Mouse (Mus musculus) forebrain, embryonic 14.5 days (tissue): Measurements from ENCODE around the gene Zgrf1. TPM values are rescaled to one million over a fixed set of nuclear protein-coding genes. Genes with fewer than 3 reads are reported as not detected.

Source experiments
- ATAC-seq: fragments of 200-750 bp; cut with Nextera tagmentation; 2 replicates; pipeline ENCODE4 v1.8.0; 2017; ENCODE audit warnings: mild to moderate bottlenecking, moderate library complexity
- DNase-seq: peaks from one replicate; pipeline ENCODE4 v3.0.0-alpha.2; 2015; ENCODE audit warnings: low spot score
- H3K27ac ChIP-seq: fragments of 300-500 bp; sonication (generic); 2 replicates; pipeline ENCODE4 v1.5.1; 2014; ENCODE audit warnings: low read depth, mild to moderate bottlenecking, control low read depth, low read length, moderate library complexity
- H3K27me3 ChIP-seq: fragments of 300-500 bp; sonication (generic); replicated peaks from 2 replicates; pipeline ENCODE4 v1.6.1; 2014; ENCODE audit warnings: low read length, control low read depth, mixed read lengths; ENCODE audit not compliant: control insufficient read depth, insufficient read depth
- H3K36me3 ChIP-seq: fragments of 300-500 bp; sonication (generic); 2 replicates; pipeline ENCODE4 v1.6.1; 2014; ENCODE audit warnings: low read length, control low read depth; ENCODE audit not compliant: control insufficient read depth, insufficient read depth
- H3K4me1 ChIP-seq: fragments of 300-500 bp; sonication (generic); 2 replicates; pipeline ENCODE4 v1.6.1; 2014; ENCODE audit warnings: antibody characterized with exemption, low read length, control low read depth; ENCODE audit not compliant: control insufficient read depth, insufficient read depth
- H3K4me2 ChIP-seq: fragments of 300-500 bp; sonication (generic); 2 replicates; pipeline ENCODE4 v1.6.1; 2014; ENCODE audit warnings: mild to moderate bottlenecking, control low read depth, low read length
- H3K4me3 ChIP-seq: fragments of 300-500 bp; sonication (generic); 2 replicates; pipeline ENCODE4 v1.5.1; 2014; ENCODE audit warnings: low read depth, low read length, control low read depth
- H3K9ac ChIP-seq: fragments of 300-500 bp; sonication (generic); 2 replicates; pipeline ENCODE4 v1.6.1; 2014; ENCODE audit warnings: mild to moderate bottlenecking, low read length, control low read depth, moderate library complexity
- H3K9me3 ChIP-seq: fragments of 300-500 bp; sonication (generic); replicated peaks from 2 replicates; pipeline ENCODE4 v1.6.1; 2016; ENCODE audit warnings: low read length, control low read depth, mixed read lengths; ENCODE audit not compliant: control insufficient read depth
- WGBS: fragments of 180-500 bp; shearing (Covaris S2); extraction: QIAGEN DNeasy Blood & Tissue Kit; methylation state at CpG from one replicate; pipeline ENCODE4 v1.1.7; 2014; 5-methylcytosine and 5-hydroxymethylcytosine counted together
- polyA plus RNA-seq: library from polyadenylated mRNA; unstranded; fragments of >200 nt; fragmentation: Nextera tagmentation; extraction: Ambion mirVana; gene quantifications from 2 replicates; pipeline ENCODE4 v1.2.1, GENCODE M21; 2014

Zgrf1 gene
- polyA plus RNA-seq, 1 experiment from 2014 or later = 4.1 TPM

DNA sequence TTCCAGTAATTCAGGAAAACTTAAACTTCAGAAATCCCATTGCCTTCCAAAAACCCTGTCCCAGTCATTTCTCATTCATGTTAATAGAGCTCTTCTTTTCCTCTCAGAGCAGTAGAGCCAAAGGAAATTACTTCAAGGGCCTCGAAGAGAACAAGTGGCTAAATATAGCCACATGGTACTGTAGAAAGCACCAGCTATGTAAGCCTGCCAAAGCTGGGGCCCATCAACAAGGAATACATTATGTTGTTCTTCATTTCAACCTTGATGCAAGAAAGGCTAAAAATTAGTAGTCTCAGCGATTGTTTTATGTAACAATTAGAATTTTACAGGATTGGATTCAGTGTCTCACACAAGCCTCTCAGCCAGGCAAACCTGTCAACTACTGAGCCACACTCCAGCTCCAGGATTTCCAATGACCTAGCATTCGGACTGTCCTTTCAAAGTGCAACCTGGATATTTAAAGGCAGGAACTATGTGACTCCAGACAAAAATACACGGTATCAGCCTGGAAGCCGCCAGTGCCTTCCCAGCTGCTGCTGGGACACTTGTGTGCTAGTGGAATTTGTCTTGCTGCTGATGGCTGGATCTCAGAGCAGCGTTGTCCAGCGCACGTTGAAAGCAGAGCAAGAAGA lies 28.0 kb upstream of the Zgrf1 start:
- Histone ChIP-seq H3K4me1 (no peaks in the 10 kb centered on the region), H3K4me3 (no peak overlapping the region), H3K4me2 (no peak overlapping the region), H3K27me3 (no peaks in the 10 kb centered on the region), H3K36me3 (no peaks in the 10 kb centered on the region), H3K27ac (no peak overlapping the region), H3K9ac (no peak overlapping the region), H3K9me3 (no peaks in the 10 kb centered on the region)
- no peak for DNase-seq
- no peak for ATAC-seq
- WGBS = 81% methylated on average over 8 of the region's 8 CpGs

DNA sequence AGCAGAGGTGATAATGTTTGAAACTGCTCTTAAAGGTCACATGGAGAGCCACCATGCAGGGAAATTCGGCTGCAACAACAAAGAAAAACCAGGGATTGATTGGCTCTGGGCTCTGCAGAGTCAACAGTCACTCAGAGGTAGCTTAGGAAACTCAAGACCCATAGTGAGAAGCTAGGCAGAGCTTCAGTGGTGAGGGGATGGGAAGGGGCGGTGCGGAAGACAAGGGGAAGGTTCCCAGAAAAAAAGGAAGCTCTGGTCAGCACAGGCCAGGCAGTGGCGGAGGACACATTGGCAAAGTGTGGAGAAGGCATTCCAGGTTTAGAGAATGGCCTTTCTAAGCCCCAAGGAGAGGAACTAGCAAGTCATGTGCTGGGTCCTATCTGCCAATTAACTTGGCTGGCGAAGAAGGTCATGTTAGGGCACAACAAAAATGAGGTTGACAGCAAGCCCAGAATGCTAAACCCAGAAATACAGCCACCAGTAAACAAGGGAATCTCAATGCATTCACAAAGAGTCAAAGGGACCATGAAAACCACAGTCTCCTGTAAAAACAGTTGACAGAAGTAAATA lies 25.7 kb upstream of the Zgrf1 start:
- ATAC-seq = no peak
- DNase-seq = no peak
- H3K27ac ChIP-seq = no peak overlapping the region
- no peak overlapping the region for H3K4me2 ChIP-seq
- H3K9me3 ChIP-seq = no peaks in the 10 kb centered on the region
- H3K9ac ChIP-seq = no peak overlapping the region
- H3K4me3 ChIP-seq = no peak overlapping the region
- no peaks in the 10 kb centered on the region for H3K4me1 ChIP-seq
- no peaks in the 10 kb centered on the region for H3K27me3 ChIP-seq
- 77% methylated on average over 5 of the region's 5 CpGs for WGBS
- no peaks in the 10 kb centered on the region for H3K36me3 ChIP-seq

DNA sequence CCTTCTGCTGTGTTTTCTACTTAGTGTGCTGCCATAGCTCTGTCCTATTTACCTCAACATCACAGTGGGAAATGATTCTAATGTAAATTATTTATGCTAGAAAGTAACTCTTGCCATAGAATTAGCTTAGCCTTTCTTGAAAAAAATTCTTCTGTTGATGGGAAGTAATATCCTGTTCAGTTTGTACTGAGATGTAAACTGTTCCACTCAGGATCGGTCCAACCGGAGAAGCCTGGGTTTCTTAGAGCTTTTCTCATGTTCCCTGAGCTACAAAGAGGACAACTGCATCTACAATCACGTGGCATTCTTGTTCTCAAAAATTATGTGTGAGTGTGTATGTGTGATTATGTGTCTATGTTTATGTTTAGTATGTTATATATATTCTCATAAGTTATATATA lies 24.1 kb upstream of the Zgrf1 start:
- Histone ChIP-seq H3K9ac (no peak overlapping the region), H3K9me3 (no peaks in the 10 kb centered on the region), H3K27ac (no peak overlapping the region), H3K27me3 (no peaks in the 10 kb centered on the region), H3K36me3 (no peaks in the 10 kb centered on the region), H3K4me1 (no peaks in the 10 kb centered on the region), H3K4me3 (no peak overlapping the region), H3K4me2 (no peak overlapping the region)
- DNase-seq = no peak
- WGBS = 89% methylated on average over 3 of the region's 3 CpGs
- ATAC-seq = no peak

DNA sequence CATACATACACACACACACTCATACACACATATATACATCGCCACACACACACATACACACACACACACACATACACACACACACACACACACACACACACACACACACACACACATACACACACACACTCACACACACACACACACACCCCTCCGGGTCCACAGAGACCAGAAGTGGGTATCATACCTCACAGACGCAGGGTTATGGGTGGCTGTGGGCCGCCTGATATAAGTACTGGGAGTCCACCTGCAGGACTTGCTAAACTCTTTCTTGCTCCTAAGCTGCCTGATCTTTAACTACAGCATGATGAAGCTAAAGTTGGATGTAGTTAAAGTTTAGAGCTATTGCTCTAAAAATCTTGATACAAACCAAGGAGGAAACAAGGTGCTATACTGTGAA lies 23.5 kb upstream of the Zgrf1 start:
- no peaks in the 10 kb centered on the region for H3K27me3 ChIP-seq
- 74% methylated on average over 4 of the region's 4 CpGs for WGBS
- no peak overlapping the region for H3K4me2 ChIP-seq
- no peak overlapping the region for H3K27ac ChIP-seq
- H3K4me3 ChIP-seq = no peak overlapping the region
- no peaks in the 10 kb centered on the region for H3K36me3 ChIP-seq
- H3K9me3 ChIP-seq = no peaks in the 10 kb centered on the region
- H3K9ac ChIP-seq = no peak overlapping the region
- DNase-seq = no peak
- no peak for ATAC-seq
- H3K4me1 ChIP-seq = no peaks in the 10 kb centered on the region

- Histone ChIP-seq H3K9ac (no peak overlapping the region), H3K4me1 (no peaks in the 10 kb centered on the region), H3K9me3 (no peaks in the 10 kb centered on the region), H3K27ac (no peak overlapping the region), H3K27me3 (no peaks in the 10 kb centered on the region), H3K36me3 (no peaks in the 10 kb centered on the region), H3K4me3 (no peak overlapping the region), H3K4me2 (no peak overlapping the region)
- 6% methylated on average over 4 of the region's 4 CpGs for WGBS
- ATAC-seq (no peak), DNase-seq (no peak)
These were observed 23.0 kb upstream of the Zgrf1 start for GRCm38 (mm10) chr3:127530293-127530692.

DNA sequence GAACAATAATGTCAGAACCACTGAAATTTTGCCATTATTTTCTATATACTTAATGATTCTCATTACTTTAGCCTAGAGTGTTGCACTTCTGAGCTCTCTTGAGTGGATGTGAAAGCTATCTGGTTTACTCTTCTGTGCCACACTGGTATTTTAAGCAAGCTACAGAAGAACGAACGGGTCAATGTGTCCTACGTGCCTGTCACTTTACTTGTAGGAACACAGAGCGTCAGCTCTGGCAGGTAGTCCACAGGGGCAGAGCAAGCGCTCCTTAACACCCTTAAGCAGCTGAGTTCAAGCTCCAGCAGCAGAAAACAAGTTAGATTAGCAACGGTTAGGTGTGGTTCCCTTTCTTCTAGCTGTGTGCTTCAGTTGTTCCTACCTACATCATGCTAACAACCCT lies 14.1 kb upstream of the Zgrf1 start:
- Histone ChIP-seq H3K27me3 (no peaks in the 10 kb centered on the region), H3K27ac (no peak overlapping the region), H3K4me1 (no peaks in the 10 kb centered on the region), H3K4me3 (no peak overlapping the region), H3K4me2 (no peak overlapping the region), H3K9ac (no peak overlapping the region), H3K9me3 (no peaks in the 10 kb centered on the region), H3K36me3 (peaks cover 31% of the 10 kb centered on the region)
- DNase-seq (no peak), ATAC-seq (no peak)
- 72% methylated on average over 6 of the region's 6 CpGs for WGBS

DNA sequence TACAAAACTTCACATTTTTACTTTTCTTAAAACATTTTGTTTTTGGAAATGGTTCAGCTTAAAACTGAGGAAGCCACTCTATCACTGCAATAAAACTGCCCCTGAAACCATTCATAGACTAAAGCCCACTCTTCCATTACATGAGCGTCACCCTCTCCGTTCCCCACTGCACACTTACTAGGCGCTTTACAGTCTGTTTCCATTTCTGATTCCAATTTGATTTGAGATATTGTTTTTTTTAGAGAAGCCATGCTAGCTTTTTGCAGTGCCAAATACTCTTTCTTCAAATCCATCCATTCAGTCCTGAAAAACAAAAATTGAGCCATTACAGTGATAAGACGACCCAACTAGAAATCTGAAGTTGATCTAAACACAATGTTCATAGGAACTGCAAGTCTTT lies 9.3 kb upstream of the Zgrf1 start:
- Histone ChIP-seq H3K4me2 (no peak overlapping the region), H3K4me1 (no peaks in the 10 kb centered on the region), H3K9me3 (no peaks in the 10 kb centered on the region), H3K27me3 (no peaks in the 10 kb centered on the region), H3K27ac (no peak overlapping the region), H3K4me3 (no peak overlapping the region), H3K9ac (no peak overlapping the region), H3K36me3 (peaks cover 42% of the 10 kb centered on the region)
- DNase-seq (no peak), ATAC-seq (no peak)
- 80% methylated on average over 4 of the region's 4 CpGs for WGBS

DNA sequence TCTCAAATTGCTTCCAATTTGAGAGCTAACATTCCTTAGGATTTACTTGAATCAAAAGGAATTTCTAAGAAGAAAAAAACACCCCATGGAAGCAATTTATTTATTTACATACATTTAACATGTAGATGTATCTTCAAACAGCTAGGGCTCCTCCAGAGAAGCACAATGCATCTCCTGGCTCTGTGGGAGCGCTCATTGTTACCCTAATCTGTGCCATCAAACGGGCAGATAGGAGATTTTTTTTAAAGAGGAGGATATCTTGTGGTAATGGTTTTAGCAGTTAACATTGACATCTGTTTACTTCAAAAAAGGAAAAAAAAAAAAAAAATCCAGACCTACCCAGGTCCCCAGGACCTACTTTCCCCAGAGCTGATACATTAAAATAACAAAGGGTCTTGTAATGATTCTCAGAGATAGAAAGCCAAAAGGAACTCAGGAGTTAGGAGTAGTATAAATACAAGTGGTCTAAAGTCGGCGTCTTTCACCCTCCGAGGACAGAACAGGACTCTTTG lies 8.6 kb upstream of the Zgrf1 start:
- H3K4me2 ChIP-seq = no peak overlapping the region
- no peak for ATAC-seq

GRCm38 (mm10) chr3:127547882-127548281 lies 5.4 kb upstream of the Zgrf1 start:
- 33% methylated on average over 5 of the region's 5 CpGs for WGBS

More for the DNA sequence above, 8.6 kb upstream of the Zgrf1 start:
- 17% methylated on average over 5 of the region's 5 CpGs for WGBS
- no peaks in the 10 kb centered on the region for H3K9me3 ChIP-seq
- peaks cover 38% of the 10 kb centered on the region for H3K36me3 ChIP-seq
- no peak overlapping the region for H3K9ac ChIP-seq
- H3K4me1 ChIP-seq = no peaks in the 10 kb centered on the region
- H3K27ac ChIP-seq = no peak overlapping the region
- no peak for DNase-seq
- H3K27me3 ChIP-seq = no peaks in the 10 kb centered on the region
- no peak overlapping the region for H3K4me3 ChIP-seq

More at GRCm38 (mm10) chr3:127547882-127548281, 5.4 kb upstream of the Zgrf1 start:
- Histone ChIP-seq H3K4me3 (no peak overlapping the region), H3K36me3 (peaks cover 28% of the 10 kb centered on the region), H3K27me3 (no peaks in the 10 kb centered on the region), H3K27ac (no peak overlapping the region), H3K4me1 (no peaks in the 10 kb centered on the region), H3K4me2 (no peak overlapping the region), H3K9ac (no peak overlapping the region), H3K9me3 (no peaks in the 10 kb centered on the region)
- peak; percentile 40 for DNase-seq
- no peak for ATAC-seq
